Mouse (Mus musculus) stomach, embryonic 14.5 days (tissue): Measurements from ENCODE around the gene B3gnt7. TPM values are rescaled to one million over a fixed set of nuclear protein-coding genes. Genes with fewer than 3 reads are reported as not detected.

Experiments used
- ATAC-seq: fragments of 200-750 bp; cut with Nextera tagmentation; 2 replicates; pipeline ENCODE4 v1.8.0; 2017; ENCODE audit warnings: low read depth, moderate TSS enrichment; ENCODE audit not compliant: insufficient number of reproducible peaks, insufficient read depth, low FRiP score
- H3K27ac ChIP-seq: fragments of 300-500 bp; sonication (generic); 2 replicates; pipeline ENCODE4 v1.5.1; 2014; ENCODE audit warnings: mild to moderate bottlenecking, low read length, moderate library complexity, mixed read lengths
- H3K27me3 ChIP-seq: fragments of 300-500 bp; sonication (generic); 2 replicates; pipeline ENCODE4 v1.6.1; 2014; ENCODE audit warnings: low read length, control low read depth, mixed read lengths; ENCODE audit not compliant: control insufficient read depth, insufficient read depth
- H3K36me3 ChIP-seq: fragments of 300-500 bp; sonication (generic); 2 replicates; pipeline ENCODE4 v1.6.1; 2014; ENCODE audit warnings: mild to moderate bottlenecking, control low read depth, low read length, moderate library complexity, mixed read lengths; ENCODE audit not compliant: control insufficient read depth, insufficient read depth
- H3K4me1 ChIP-seq: fragments of 300-500 bp; sonication (generic); 2 replicates; pipeline ENCODE4 v1.6.1; 2014; ENCODE audit warnings: low read length, control low read depth, mixed read lengths; ENCODE audit not compliant: control insufficient read depth, insufficient read depth
- H3K4me2 ChIP-seq: fragments of 300-500 bp; sonication (generic); replicated peaks from 2 replicates; pipeline ENCODE4 v1.6.1; 2014; ENCODE audit warnings: low read depth, low read length, control low read depth
- H3K4me3 ChIP-seq: fragments of 300-500 bp; sonication (generic); 2 replicates; pipeline ENCODE4 v1.5.1; 2014; ENCODE audit warnings: low read depth, low read length, control low read depth
- H3K9ac ChIP-seq: fragments of 300-500 bp; sonication (generic); replicated peaks from 2 replicates; pipeline ENCODE4 v1.6.1; 2014; ENCODE audit warnings: low read depth, mild to moderate bottlenecking, control low read depth, low read length, moderate library complexity, mixed read lengths
- H3K9me3 ChIP-seq: fragments of 300-500 bp; sonication (generic); 2 replicates; pipeline ENCODE4 v1.6.1; 2016; ENCODE audit warnings: low read depth, low read length, control low read depth; ENCODE audit not compliant: control insufficient read depth
- WGBS: fragments of 180-500 bp; shearing (Covaris S2); extraction: QIAGEN DNeasy Blood & Tissue Kit; methylation state at CpG from one replicate; pipeline ENCODE4 v1.1.7; 2014; 5-methylcytosine and 5-hydroxymethylcytosine counted together
- polyA plus RNA-seq: library from polyadenylated mRNA; unstranded; fragments of >200 nt; fragmentation: Nextera tagmentation; extraction: Ambion mirVana; gene quantifications from 2 replicates; pipeline ENCODE4 v1.2.1, GENCODE M21; 2014

B3gnt7 gene
- 6.7 and 7.3 TPM in 2 replicates for polyA plus RNA-seq

GRCm38 (mm10) chr1:86302532-86302931, at the start of gene B3gnt7:
Gene B3gnt7, plus strand, starts transcription at chr1:86302832.
- Histone ChIP-seq H3K4me1 (0 out of 2 replicates have a peak, but pooled peaks cover 7% of the 10 kb centered on the region), H3K27me3 (peaks cover 8% of the 10 kb centered on the region; the same call in 1 of the 2 replicates), H3K36me3 (no peaks in the 10 kb centered on the region), H3K27ac (no peak within 1 kb of the TSS), H3K4me3 (peak within 1 kb of the TSS; percentile 65), H3K9me3 (no peaks in the 10 kb centered on the region), H3K9ac (peak within 1 kb of the TSS; percentile 36), H3K4me2 (peak within 1 kb of the TSS; percentile 99)
- ATAC-seq = no peak
- 29% methylated on average over 6 of the region's 6 CpGs for WGBS

- WGBS = 84% methylated on average over 8 of the region's 8 CpGs
- Histone ChIP-seq H3K4me3 (no peak overlapping the region), H3K4me1 (no peaks in the 10 kb centered on the region), H3K9me3 (no peaks in the 10 kb centered on the region), H3K27me3 (no peaks in the 10 kb centered on the region), H3K36me3 (no peaks in the 10 kb centered on the region), H3K4me2 (no peak overlapping the region), H3K27ac (no peak overlapping the region), H3K9ac (no peak overlapping the region)
- no peak for ATAC-seq
These were observed 49.2 kb upstream of the B3gnt7 start for GRCm38 (mm10) chr1:86253410-86253809.

- H3K9ac ChIP-seq = no peak overlapping the region
- H3K4me3 ChIP-seq = no peak overlapping the region
- no peaks in the 10 kb centered on the region for H3K9me3 ChIP-seq
- H3K36me3 ChIP-seq = no peaks in the 10 kb centered on the region
- no peak overlapping the region for H3K27ac ChIP-seq
- ATAC-seq = no peak
- no peak overlapping the region for H3K4me2 ChIP-seq
- no peaks in the 10 kb centered on the region for H3K27me3 ChIP-seq
- 66% methylated on average over 4 of the region's 4 CpGs for WGBS
- H3K4me1 ChIP-seq = no peaks in the 10 kb centered on the region
These were observed 46.3 kb upstream of the B3gnt7 start for GRCm38 (mm10) chr1:86256311-86256710.

- H3K9ac ChIP-seq = no peak overlapping the region
- ATAC-seq = no peak
- no peaks in the 10 kb centered on the region for H3K4me1 ChIP-seq
- H3K27me3 ChIP-seq = no peaks in the 10 kb centered on the region
- no peaks in the 10 kb centered on the region for H3K36me3 ChIP-seq
- no peak overlapping the region for H3K4me3 ChIP-seq
- no peaks in the 10 kb centered on the region for H3K9me3 ChIP-seq
- 81% methylated on average over 8 of the region's 8 CpGs for WGBS
- H3K27ac ChIP-seq = no peak overlapping the region
- no peak overlapping the region for H3K4me2 ChIP-seq
These were observed 45.4 kb upstream of the B3gnt7 start for GRCm38 (mm10) chr1:86257228-86257627.

- Histone ChIP-seq H3K4me1 (no peaks in the 10 kb centered on the region), H3K27ac (no peak overlapping the region), H3K27me3 (no peaks in the 10 kb centered on the region), H3K9ac (no peak overlapping the region), H3K36me3 (no peaks in the 10 kb centered on the region), H3K4me2 (no peak overlapping the region), H3K9me3 (no peaks in the 10 kb centered on the region), H3K4me3 (no peak overlapping the region)
- 83% methylated on average over 7 of the region's 7 CpGs for WGBS
- ATAC-seq = no peak
These were observed 44.3 kb upstream of the B3gnt7 start for GRCm38 (mm10) chr1:86258171-86258824.

- WGBS = 77% methylated on average over 7 of the region's 7 CpGs
- no peak overlapping the region for H3K27ac ChIP-seq
- ATAC-seq = peak; percentile 28; the same call in 1 of the 2 replicates
- no peaks in the 10 kb centered on the region for H3K27me3 ChIP-seq
- no peaks in the 10 kb centered on the region for H3K36me3 ChIP-seq
- H3K4me3 ChIP-seq = no peak overlapping the region
- H3K9ac ChIP-seq = no peak overlapping the region
- no peak overlapping the region for H3K4me2 ChIP-seq
- no peaks in the 10 kb centered on the region for H3K9me3 ChIP-seq
- no peaks in the 10 kb centered on the region for H3K4me1 ChIP-seq
These were observed 38.9 kb upstream of the B3gnt7 start for GRCm38 (mm10) chr1:86263564-86264339.

DNA sequence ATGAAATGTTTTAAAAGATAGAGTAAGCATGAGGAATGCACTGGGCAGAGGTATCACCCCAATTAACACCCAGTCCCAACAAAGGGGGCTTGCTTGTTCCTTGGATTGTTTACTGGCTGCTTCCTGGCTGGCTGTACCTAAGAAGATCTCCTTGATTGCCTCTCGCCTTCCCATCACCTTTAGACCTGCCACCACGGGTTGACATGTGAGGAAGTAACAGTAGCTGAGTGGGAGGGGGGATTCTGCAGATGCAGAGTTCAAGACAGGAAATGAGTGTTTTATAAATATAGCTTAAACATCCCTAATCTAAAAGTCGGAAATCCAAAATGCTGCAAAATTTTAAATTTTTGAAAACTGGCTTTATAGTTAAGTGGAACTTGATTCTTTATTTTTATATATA, 37.6 kb upstream of the B3gnt7 start:
- H3K9me3 ChIP-seq = no peaks in the 10 kb centered on the region
- H3K4me1 ChIP-seq = no peaks in the 10 kb centered on the region
- no peak overlapping the region for H3K4me2 ChIP-seq
- H3K9ac ChIP-seq = no peak overlapping the region
- ATAC-seq = no peak
- H3K4me3 ChIP-seq = no peak overlapping the region
- no peak overlapping the region for H3K27ac ChIP-seq
- H3K36me3 ChIP-seq = no peaks in the 10 kb centered on the region
- no peaks in the 10 kb centered on the region for H3K27me3 ChIP-seq
- WGBS = 38% methylated on average over 3 of the region's 3 CpGs

DNA sequence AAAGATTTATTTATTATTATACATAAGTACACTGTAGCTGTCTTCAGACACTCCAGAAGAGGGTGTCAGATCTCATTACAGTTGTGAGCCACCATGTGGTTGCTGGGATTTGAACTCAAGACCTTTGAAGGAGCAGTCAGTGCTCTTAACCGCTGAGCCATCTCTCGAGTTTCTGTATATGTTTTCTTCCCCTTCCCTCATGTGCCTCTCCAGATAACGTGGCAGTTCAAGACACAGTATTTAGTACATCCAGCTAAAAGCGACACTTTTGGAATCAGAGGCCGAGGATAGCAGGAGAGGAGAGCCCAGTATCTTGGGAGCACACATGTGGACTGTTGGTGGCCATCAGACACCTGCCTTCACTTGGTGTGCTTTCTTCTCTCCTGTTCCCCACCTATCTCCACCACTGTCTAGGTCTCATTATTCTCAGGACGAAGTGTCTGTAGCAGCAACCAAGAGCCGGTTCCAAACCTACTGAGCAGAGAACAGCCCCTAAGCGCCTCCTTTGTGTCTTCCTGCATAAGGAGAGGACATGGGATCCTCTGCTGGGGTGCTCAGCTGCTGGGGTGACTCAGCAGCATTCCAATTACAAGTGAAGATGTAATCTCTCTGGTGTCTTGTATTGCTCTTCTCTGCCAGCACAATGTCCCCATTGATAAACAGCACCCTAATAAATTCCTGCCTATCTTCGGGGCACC, 34.0 kb upstream of the B3gnt7 start:
- Histone ChIP-seq H3K9me3 (no peaks in the 10 kb centered on the region), H3K27me3 (no peaks in the 10 kb centered on the region), H3K4me2 (no peak overlapping the region), H3K9ac (no peak overlapping the region), H3K4me3 (no peak overlapping the region), H3K4me1 (no peaks in the 10 kb centered on the region), H3K36me3 (no peaks in the 10 kb centered on the region), H3K27ac (no peak overlapping the region)
- WGBS = 79% methylated on average over 9 of the region's 9 CpGs
- no peak for ATAC-seq
